Mouse (Mus musculus): ENCODE measurements around the gene Clk4.

DNA sequence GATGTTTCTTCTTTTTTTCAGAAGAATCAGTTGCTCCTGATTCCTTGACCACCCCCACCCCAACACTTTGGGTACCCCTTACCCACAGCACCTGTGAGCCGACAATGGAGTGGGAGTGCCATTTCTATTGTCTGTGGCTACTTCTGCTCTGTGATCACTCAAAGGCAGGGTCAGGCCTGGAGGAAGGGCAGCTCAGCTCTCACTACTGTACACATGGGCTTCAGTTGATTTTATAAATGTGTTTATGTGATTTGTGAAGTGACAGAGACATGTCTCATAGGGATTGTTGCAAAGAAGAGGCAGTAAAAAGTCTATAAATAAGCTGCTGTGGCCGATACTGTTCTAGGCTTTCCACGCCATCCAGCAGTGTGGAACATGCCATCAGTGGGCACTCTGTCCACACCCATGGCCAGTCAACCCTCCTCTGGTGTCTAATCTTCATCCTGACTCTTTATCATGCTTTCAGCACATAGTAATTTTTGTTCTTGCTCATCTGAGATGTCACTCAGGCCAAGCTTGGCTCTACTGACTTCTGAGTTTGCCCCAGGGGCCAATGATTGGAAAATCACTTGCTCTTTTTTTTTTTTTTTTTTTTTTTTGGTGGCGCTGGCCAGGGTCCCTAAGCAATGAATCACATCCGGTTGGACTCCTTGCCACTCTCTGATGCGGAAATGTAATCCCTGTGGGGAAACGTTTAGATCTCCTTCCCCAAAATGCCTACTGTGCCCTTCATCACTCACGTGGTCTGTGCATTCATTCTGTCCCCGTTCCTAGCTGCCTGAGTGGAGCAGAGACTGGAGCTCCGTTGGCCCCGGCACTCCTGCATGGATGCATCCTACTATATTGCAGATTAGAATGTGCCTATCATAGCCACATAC lies 68.5 kb downstream of the Clk4 start:
- TF ChIP-seq CTCF (IDR thresholded peaks at IDR 0.05; ENCODE audit: control insufficient read depth, insufficient read depth, insufficient replicate concordance, low read depth, low read length) (no peak), POLR2A (IDR thresholded peaks at IDR 0.05; ENCODE audit: control insufficient read depth, low read depth, low read length) (no peak)
